9 mouse cellular contexts compared by ENCODE assay signal in the genomic region with DNA sequence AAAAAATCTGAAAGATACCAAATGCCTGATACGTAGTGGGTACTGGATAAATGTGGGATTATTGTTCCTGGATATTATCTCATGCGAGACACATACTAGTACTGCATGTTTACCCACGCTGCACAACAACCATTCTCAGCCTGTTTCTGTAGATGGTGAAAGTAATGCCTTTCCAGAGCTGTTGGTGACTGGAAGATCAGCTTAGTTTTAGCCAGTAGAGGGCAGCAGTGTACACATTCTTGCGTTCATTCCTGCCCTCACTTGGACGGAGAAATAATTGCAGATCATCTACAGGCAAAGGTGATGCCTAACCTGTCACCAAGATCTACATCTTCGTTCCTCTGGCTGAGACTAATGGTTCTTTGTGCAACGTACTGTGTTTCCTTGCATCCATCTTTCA.
DNase-seq lines count a peak whose midpoint lies in the region; ATAC-seq and TF ChIP-seq lines count a peak whose summit lies in the region.
"Had no signal": no experiment of that assay in that cellular context is flagged by ENCODE, and none has a peak within 500 bp of the region (broad histone marks: within the 10 kb centered on the region; RNA-seq: fewer than 3 reads in every experiment).

No protein-coding gene starts in this region.

- no peak for ATAC-seq in liver, embryonic 12.5 days

- peak; percentile 46 for TF ChIP-seq CTCF in liver, adult 2 months (IDR thresholded peaks at IDR 0.05; ENCODE audit: low read depth, low read length)

- peaks cover 2% of the 10 kb centered on the region; the same call in 1 of the 2 replicates for H3K4me1 ChIP-seq in liver, adult 2 months (ENCODE audit: control insufficient read depth, insufficient read depth, low read length)
- no peaks in the 10 kb centered on the region for H3K4me1 ChIP-seq in liver, embryonic 12.5 days
- H3K4me1 ChIP-seq: embryonic facial prominence, embryonic 15.5 days had no signal

- no peak overlapping the region for H3K9ac ChIP-seq in liver, adult 2 months (ENCODE audit: low read depth, low read length)
- H3K9ac ChIP-seq in liver, embryonic 12.5 days: no peak overlapping the region
- H3K9ac ChIP-seq: embryonic facial prominence, embryonic 15.5 days had no signal

- whole genome bisulfite sequencing in liver, adult 2 months: 26% methylated on average over 7 of the region's 7 CpGs
- 35% methylated on average over 7 of the region's 7 CpGs for WGBS in liver, embryonic 12.5 days (ENCODE audit: insufficient replicate concordance)

- no peaks in the 10 kb centered on the region for H3K9me3 ChIP-seq in liver, embryonic 12.5 days (replicated peaks)
- H3K9me3 ChIP-seq: embryonic facial prominence, embryonic 15.5 days had no signal

- H3K79me2 ChIP-seq in liver, adult 2 months (ENCODE audit: control insufficient read depth, insufficient read depth, low read length): no peaks in the 10 kb centered on the region

- intact Hi-C loops in heart, postnatal 10 days (cut with DNase I): loop anchor here (10.0 kb wide), 1 partner anchor 1801 kb away; no protein-coding TSS in a partner anchor

- H3K36me3 ChIP-seq in liver, adult 2 months (ENCODE audit: control insufficient read depth, insufficient read depth, low read length): no peaks in the 10 kb centered on the region
- H3K36me3 ChIP-seq in liver, embryonic 12.5 days: no peaks in the 10 kb centered on the region
- H3K36me3 ChIP-seq: embryonic facial prominence, embryonic 15.5 days had no signal

- peak; percentile 56 for DNase-seq in liver, adult 2 months (ENCODE audit: extremely low read depth, low read depth, low spot score)
- DNase-seq in R1 (ENCODE audit: low read depth, low spot score): peak; percentile 67
- peak; percentile 50 to 79 for DNase-seq in cerebellum, postnatal 36 days
- peak; percentile 26 to 61 for DNase-seq in heart, postnatal 10 days
- peak; percentile 12 to 24 for DNase-seq in left cerebral cortex, adult 8-10 months (ENCODE audit: low spot score in 2 of 2)
- peak; percentile 16 for DNase-seq in retina, adult 2 months (ENCODE audit: low read depth, low spot score)
- no peak for DNase-seq in spleen, adult 18-20 months

- H3K27me3 ChIP-seq in liver, adult 2 months (ENCODE audit: control insufficient read depth, insufficient read depth, low read length): no peaks in the 10 kb centered on the region
- H3K27me3 ChIP-seq in liver, embryonic 12.5 days (replicated peaks): no peaks in the 10 kb centered on the region
- H3K27me3 ChIP-seq: embryonic facial prominence, embryonic 15.5 days had no signal

- H3K27ac ChIP-seq in liver, adult 2 months (replicated peaks; ENCODE audit: insufficient read depth, low read depth, low read length): no peak overlapping the region
- H3K27ac ChIP-seq in liver, embryonic 12.5 days: no peak overlapping the region
- H3K27ac ChIP-seq: embryonic facial prominence, embryonic 15.5 days had no signal

- no peak for TF ChIP-seq POLR2A in liver, adult 2 months (IDR thresholded peaks at IDR 0.05; ENCODE audit: extremely low read depth, insufficient read depth, low read length)

- H3K4me3 ChIP-seq in liver, adult 2 months (ENCODE audit: insufficient read depth, low read depth, low read length): no peak overlapping the region
- no peak overlapping the region for H3K4me3 ChIP-seq in liver, embryonic 12.5 days
- H3K4me3 ChIP-seq: embryonic facial prominence, embryonic 15.5 days had no signal

- H3K4me2 ChIP-seq in liver, embryonic 12.5 days: no peak overlapping the region
- H3K4me2 ChIP-seq: embryonic facial prominence, embryonic 15.5 days had no signal

Comparison
In these comparisons a context has a peak if more than half of its experiments do, and no peak if none do; other contexts are left out.
1. DNase-seq: peak in liver, adult 2 months (single experiment), R1 (single experiment), cerebellum, postnatal 36 days (2 of 2), heart, postnatal 10 days (2 of 2), left cerebral cortex, adult 8-10 months (2 of 2) and retina, adult 2 months (single experiment); none in spleen, adult 18-20 months (0 of 2).